Mouse (Mus musculus) heart, postnatal 10 days (tissue): Measurements from ENCODE around the gene Gm47283. TPM values are rescaled to one million over a fixed set of nuclear protein-coding genes. Genes with fewer than 3 reads are reported as not detected.

Source experiments
- total RNA-seq, 2 experiments: library from RNA; stranded (reverse); gene quantifications; 2 replicates each; pipeline ENCODE4 v1.2.3; 2021

The Gm47283 gene
- total RNA-seq, 2 experiments from 2014 or later = not detected

Other genes starting within 250 kb of the Gm47283 start
- gene Gm21860, start 29.9 kb upstream of the Gm47283 start, total RNA-seq = not detected
- not detected for gene Gm21748, start 54.4 kb downstream of the Gm47283 start, total RNA-seq